Comparison of ENCODE assay signal across 19 mouse cellular contexts in genomic region chr13:43763301-43763994, GRCm38 (mm10). TPM values are rescaled to one million over a fixed set of nuclear protein-coding genes. Genes with fewer than 3 reads are reported as not detected.
DNase-seq lines count a peak whose midpoint lies in the region; ATAC-seq and TF ChIP-seq lines count a peak whose summit lies in the region.
"Had no signal": no experiment of that assay in that cellular context is flagged by ENCODE, and none has a peak within 500 bp of the region (broad histone marks: within the 10 kb centered on the region; RNA-seq: fewer than 3 reads in every experiment).

No protein-coding gene starts in this region.

- H3K4me3 ChIP-seq in hindbrain, postnatal 0 days (ENCODE audit: low read length), result no peak overlapping the region
- H3K4me3 ChIP-seq in hindbrain, embryonic 14.5 days (replicated peaks; ENCODE audit: low read length), result no peak overlapping the region
- H3K4me3 ChIP-seq in lung, embryonic 14.5 days (ENCODE audit: low read depth, low read length), result no peak overlapping the region
- H3K4me3 ChIP-seq: embryonic facial prominence, embryonic 15.5 days; erythroblast, embryonic 14.5 days; forebrain, embryonic 10.5 days; gastrocnemius, adult 2 months; heart, embryonic 15.5 days; hindbrain, embryonic 10.5 days; hindbrain, embryonic 15.5 days had no signal

- no peaks in the 10 kb centered on the region for H3K9me3 ChIP-seq in hindbrain, postnatal 0 days (ENCODE audit: low read length)
- no peaks in the 10 kb centered on the region for H3K9me3 ChIP-seq in hindbrain, embryonic 14.5 days (ENCODE audit: control insufficient read depth, low read length)
- no peaks in the 10 kb centered on the region for H3K9me3 ChIP-seq in lung, embryonic 14.5 days (ENCODE audit: low read depth, low read length)
- H3K9me3 ChIP-seq: embryonic facial prominence, embryonic 15.5 days; forebrain, embryonic 10.5 days; G1E; heart, embryonic 15.5 days; hindbrain, embryonic 10.5 days; hindbrain, embryonic 15.5 days had no signal

- no peak overlapping the region for H3K4me2 ChIP-seq in hindbrain, postnatal 0 days (ENCODE audit: low read depth, low read length)
- no peak overlapping the region for H3K4me2 ChIP-seq in hindbrain, embryonic 14.5 days (replicated peaks)
- H3K4me2 ChIP-seq in lung, embryonic 14.5 days, result no peak overlapping the region
- H3K4me2 ChIP-seq: embryonic facial prominence, embryonic 15.5 days; heart, embryonic 15.5 days; hindbrain, embryonic 15.5 days had no signal

- ATAC-seq in hindbrain, postnatal 0 days, result no peak
- ATAC-seq in hindbrain, embryonic 14.5 days (ENCODE audit: low FRiP score), result no peak
- no peak for ATAC-seq in lung, embryonic 14.5 days (ENCODE audit: insufficient read depth)
- ATAC-seq: activated CD4-positive, CD25-positive, alpha-beta regulatory T cell, adult 4 months; CD4-positive, CD25-positive, alpha-beta regulatory T cell, adult 4 months had no signal

- 79% methylated on average over 12 of the region's 12 CpGs for WGBS in hindbrain, postnatal 0 days
- WGBS in hindbrain, embryonic 14.5 days, result 94% methylated on average over 12 of the region's 12 CpGs
- WGBS in lung, embryonic 14.5 days, result 92% methylated on average over 12 of the region's 12 CpGs

- peak; percentile 19 for TF ChIP-seq CTCF in hindbrain, postnatal 0 days (IDR thresholded peaks at IDR 0.05; ENCODE audit: low read depth)
- peak; percentile 14; the same call in 1 of the 2 replicates for TF ChIP-seq CTCF in lung, embryonic 14.5 days (IDR thresholded peaks at IDR 0.05; ENCODE audit: low read depth)

- no peaks in the 10 kb centered on the region for H3K27me3 ChIP-seq in hindbrain, postnatal 0 days (ENCODE audit: insufficient read depth, low read length)
- H3K27me3 ChIP-seq in hindbrain, embryonic 14.5 days (ENCODE audit: control insufficient read depth, insufficient read depth, low read length), result no peaks in the 10 kb centered on the region
- no peaks in the 10 kb centered on the region for H3K27me3 ChIP-seq in lung, embryonic 14.5 days (ENCODE audit: insufficient read depth, low read length)
- H3K27me3 ChIP-seq: embryonic facial prominence, embryonic 15.5 days; heart, embryonic 15.5 days; hindbrain, embryonic 15.5 days had no signal

- no peak for DNase-seq in hindbrain, postnatal 0 days (ENCODE audit: low spot score)
- no peak for DNase-seq in hindbrain, embryonic 14.5 days (ENCODE audit: low spot score)
- DNase-seq in lung, embryonic 14.5 days, result no peak
- DNase-seq in lung, postnatal 14 days, result no peak
- peak; percentile 57 to 62 for DNase-seq in B cell, adult 2 months
- DNase-seq in induced T-regulatory cell, adult 2 months (ENCODE audit: low read depth), result peak; percentile 42
- no peak for DNase-seq in urinary bladder, postnatal 14 days (ENCODE audit: low spot score)
- DNase-seq: gastrocnemius, postnatal 25 days had no signal

- H3K9ac ChIP-seq in hindbrain, postnatal 0 days (replicated peaks; ENCODE audit: low read length), result no peak overlapping the region
- no peak overlapping the region for H3K9ac ChIP-seq in hindbrain, embryonic 14.5 days
- H3K9ac ChIP-seq in lung, embryonic 14.5 days, result no peak overlapping the region
- H3K9ac ChIP-seq: embryonic facial prominence, embryonic 15.5 days; heart, embryonic 15.5 days; hindbrain, embryonic 15.5 days had no signal

- H3K36me3 ChIP-seq in hindbrain, postnatal 0 days (ENCODE audit: insufficient read depth, low read length), result no peaks in the 10 kb centered on the region
- no peaks in the 10 kb centered on the region for H3K36me3 ChIP-seq in hindbrain, embryonic 14.5 days (replicated peaks; ENCODE audit: control insufficient read depth, insufficient read depth)
- no peaks in the 10 kb centered on the region for H3K36me3 ChIP-seq in lung, embryonic 14.5 days (ENCODE audit: insufficient read depth)
- H3K36me3 ChIP-seq: embryonic facial prominence, embryonic 15.5 days; forebrain, embryonic 10.5 days; G1E; heart, embryonic 15.5 days; hindbrain, embryonic 10.5 days; hindbrain, embryonic 15.5 days had no signal

- H3K27ac ChIP-seq in hindbrain, postnatal 0 days, result no peak overlapping the region; the same call in 1 of the 2 replicates
- no peak overlapping the region for H3K27ac ChIP-seq in hindbrain, embryonic 14.5 days
- H3K27ac ChIP-seq in lung, embryonic 14.5 days (ENCODE audit: low read depth), result no peak overlapping the region
- H3K27ac ChIP-seq: embryonic facial prominence, embryonic 15.5 days; forebrain, embryonic 10.5 days; gastrocnemius, adult 2 months; hindbrain, embryonic 10.5 days; hindbrain, embryonic 15.5 days had no signal

- no peaks in the 10 kb centered on the region for H3K4me1 ChIP-seq in hindbrain, postnatal 0 days (ENCODE audit: insufficient read depth, low read length)
- H3K4me1 ChIP-seq in hindbrain, embryonic 14.5 days (replicated peaks; ENCODE audit: control insufficient read depth, insufficient read depth, low read length), result peaks cover 4% of the 10 kb centered on the region
- H3K4me1 ChIP-seq in lung, embryonic 14.5 days (ENCODE audit: insufficient read depth), result no peaks in the 10 kb centered on the region
- H3K4me1 ChIP-seq: embryonic facial prominence, embryonic 15.5 days had no signal

RNA-seq across cellular contexts. Expression of gene Cd83, which starts 21.1 kb away (rescaled TPM):
- total RNA-seq in hindbrain, postnatal 0 days (2014; rRNA removed), result 43.7 and 45.4 TPM in 2 replicates
- polyA plus RNA-seq in hindbrain, postnatal 0 days (2015; fragmentation: Nextera tagmentation; extraction: Ambion mirVana), result 38.5 and 38.6 TPM in 2 replicates
- 30.8 and 32.7 TPM in 2 replicates for polyA plus RNA-seq in hindbrain, embryonic 14.5 days (2014; fragmentation: Nextera tagmentation; extraction: Ambion mirVana)
- polyA plus RNA-seq in lung, embryonic 14.5 days (2014; fragmentation: Nextera tagmentation; extraction: Ambion mirVana), result 12.9 and 14.3 TPM in 2 replicates
- total RNA-seq: granulocyte monocyte progenitor cell, adult 5-6 weeks had no signal
- polyA plus RNA-seq: erythroblast, embryonic 14.5 days; G1E had no signal

Comparison
In these comparisons a context has a peak if more than half of its experiments do, and no peak if none do; other contexts are left out.
1. DNase-seq: peak in B cell, adult 2 months (2 of 2) and induced T-regulatory cell, adult 2 months (single experiment); none in hindbrain, postnatal 0 days (single experiment), hindbrain, embryonic 14.5 days (single experiment), lung, embryonic 14.5 days (single experiment), lung, postnatal 14 days (single experiment) and urinary bladder, postnatal 14 days (single experiment).